Mouse (Mus musculus): ENCODE data around the gene Spsb3. TPM values are rescaled to one million over a fixed set of nuclear protein-coding genes. Genes with fewer than 3 reads are reported as not detected.

The Spsb3 gene
- total and polyA plus RNA-seq, 3 experiments, result 14.4 to 23.3 (median 21.3) TPM

GRCm38 (mm10) chr17:24884391-24884790 lies 2.1 kb upstream of the Spsb3 start:
- peaks cover 9 to 53% of the 10 kb centered on the region in 2 experiments for H3K4me1 ChIP-seq (ENCODE audit: control insufficient read depth in 1 of 2, insufficient read depth in 2 of 2)
- no peak overlapping the region for H3K4me3 ChIP-seq (replicated peaks in 1 of 3; ENCODE audit: low read depth in 2 of 3, low read length in 2 of 3, poor library complexity in 1 of 3)
- TF ChIP-seq CHD1 (IDR thresholded peaks at IDR 0.05; ENCODE audit: low read depth, low read length) (no peak), MYC (IDR thresholded peaks at IDR 0.05; ENCODE audit: low read depth, low read length) (no peak), ZMIZ1 (IDR thresholded peaks at IDR 0.05; ENCODE audit: low read depth, low read length) (no peak), CHD2 (IDR thresholded peaks at IDR 0.05; ENCODE audit: low read length) (no peak), GABPA (IDR thresholded peaks at IDR 0.05; ENCODE audit: insufficient replicate concordance, low read depth, low read length) (no peak), PAX5 (IDR thresholded peaks at IDR 0.05; ENCODE audit: low read length) (no peak), ZKSCAN1 (IDR thresholded peaks at IDR 0.05; ENCODE audit: borderline replicate concordance, low read depth, low read length) (no peak), USF2 (conservative IDR thresholded peaks at IDR 0.05; ENCODE audit: low read depth, low read length) (no peak), TBP (conservative IDR thresholded peaks at IDR 0.05; ENCODE audit: low read depth, low read length) (no peak), TCF12 (IDR thresholded peaks at IDR 0.05; ENCODE audit: low read depth, low read length) (no peak), IRF4 (IDR thresholded peaks at IDR 0.05; ENCODE audit: low read depth, low read length) (no peak), ETS1 (conservative IDR thresholded peaks at IDR 0.05; ENCODE audit: low read depth, low read length) (no peak), MXI1 (IDR thresholded peaks at IDR 0.05; ENCODE audit: low read depth, low read length) (no peak)

GRCm38 (mm10) chr17:24885356-24886133 lies 898 bp upstream of the Spsb3 start:
- H3K4me3 ChIP-seq (replicated peaks in 1 of 3; ENCODE audit: low read depth in 2 of 3, low read length in 2 of 3, poor library complexity in 1 of 3), result peak overlapping the region; percentile 89 to 94 (median 92)
- peak overlapping the region; percentile 82 for H3K4me2 ChIP-seq (ENCODE audit: insufficient read depth, low read depth, poor library complexity, severe bottlenecking)
- H3K79me2 ChIP-seq (replicated peaks; ENCODE audit: control insufficient read depth, extremely low read depth, insufficient read depth, poor library complexity, severe bottlenecking), result peaks cover 17% of the 10 kb centered on the region
- H3K4me1 ChIP-seq (ENCODE audit: control insufficient read depth in 1 of 2, insufficient read depth in 2 of 2), result peaks cover 11 to 62% of the 10 kb centered on the region in 2 experiments
- peaks cover 44 to 78% of the 10 kb centered on the region in 2 experiments for H3K36me3 ChIP-seq (replicated peaks in 1 of 2; ENCODE audit: control insufficient read depth in 1 of 2, insufficient read depth in 1 of 2, low read length in 1 of 2)
- dilution Hi-C loops (cut with MboI; ENCODE audit: extremely low pct_ligation_motif_present, extremely low pct_unique_long_range_greater_than_20kb, low sequenced_read_pairs), result no loop called here
- H3K9ac ChIP-seq (ENCODE audit: insufficient read depth, low read depth), result peak overlapping the region; percentile 37
- in situ Hi-C loops (cut with MboI; ENCODE audit: low pct_ligation_motif_present, low pct_unique_long_range_greater_than_20kb, low sequenced_read_pairs), result loop anchor here (5.0 kb wide), 2 partner anchors 33 to 143 kb away; partner anchors contain the start of gene Fahd1
- TF ChIP-seq PAX5 (IDR thresholded peaks at IDR 0.05; ENCODE audit: low read length), result no peak
- TF ChIP-seq BHLHE40 (IDR thresholded peaks at IDR 0.05; ENCODE audit: low read depth, low read length), result peak; percentile 81
- no peak for TF ChIP-seq SMC3 (IDR thresholded peaks at IDR 0.05; ENCODE audit: low read depth, low read length)
- no peak for TF ChIP-seq USF2 (conservative IDR thresholded peaks at IDR 0.05; ENCODE audit: low read depth, low read length)
- no peak for TF ChIP-seq NRF1 (IDR thresholded peaks at IDR 0.05; ENCODE audit: low read depth, low read length)
- TF ChIP-seq JUN (IDR thresholded peaks at IDR 0.05; ENCODE audit: insufficient read depth, low read depth, low read length), result no peak
- no peak for TF ChIP-seq POLR2AphosphoS2 (IDR thresholded peaks at IDR 0.05; ENCODE audit: low read depth, low read length)
- TF ChIP-seq TCF12 (IDR thresholded peaks at IDR 0.05; ENCODE audit: low read depth, low read length), result no peak
- H3K9me3 ChIP-seq (replicated peaks; ENCODE audit: low read length), result no peaks in the 10 kb centered on the region
- DNase-seq (ENCODE audit: extremely low read depth), result no peak
- H3K27me3 ChIP-seq (replicated peaks), result no peaks in the 10 kb centered on the region
- no peak overlapping the region; the same call in 1 of the 2 replicates for H3K27ac ChIP-seq (ENCODE audit: insufficient read depth, low read depth)

More at GRCm38 (mm10) chr17:24884391-24884790, 2.1 kb upstream of the Spsb3 start:
- Histone ChIP-seq H3K27ac (ENCODE audit: insufficient read depth, low read depth) (no peak overlapping the region), H3K4me2 (ENCODE audit: insufficient read depth, low read depth, poor library complexity, severe bottlenecking) (no peak overlapping the region), H3K9me3 (replicated peaks; ENCODE audit: low read length) (no peaks in the 10 kb centered on the region), H3K79me2 (replicated peaks; ENCODE audit: control insufficient read depth, extremely low read depth, insufficient read depth, poor library complexity, severe bottlenecking) (peaks cover 17% of the 10 kb centered on the region), H3K36me3 (replicated peaks in 1 of 2; ENCODE audit: control insufficient read depth in 1 of 2, insufficient read depth in 1 of 2, low read length in 1 of 2) (peaks cover 36 to 77% of the 10 kb centered on the region in 2 experiments), H3K9ac (ENCODE audit: insufficient read depth, low read depth) (no peak overlapping the region), H3K27me3 (replicated peaks) (no peaks in the 10 kb centered on the region)
- dilution Hi-C loops (cut with MboI; ENCODE audit: extremely low pct_ligation_motif_present, extremely low pct_unique_long_range_greater_than_20kb, low sequenced_read_pairs), result no loop called here
- in situ Hi-C loops (cut with MboI; ENCODE audit: low pct_ligation_motif_present, low pct_unique_long_range_greater_than_20kb, low sequenced_read_pairs), result no loop called here
- DNase-seq (ENCODE audit: extremely low read depth), result no peak

Data from CH12.LX (cell line).